Mouse (Mus musculus) embryo, embryonic 10 days (tissue): Measurements from ENCODE around the gene Slc52a3.

Source experiments
- DNase-seq: peaks from one replicate; pipeline ENCODE4 v3.0.0-alpha.2; 2015; ENCODE audit warnings: low spot score

Gene Slc52a3

GRCm38 (mm10) chr2:151996229-151997189 is at the start of gene Slc52a3:
TSS of gene Slc52a3 (plus strand) at chr2:151996511.
- peak; percentile 70 for DNase-seq

GRCm38 (mm10) chr2:151947617-151948016 is 48.7 kb upstream of the Slc52a3 start:
- DNase-seq: no peak

GRCm38 (mm10) chr2:151948311-151948710 is 48.0 kb upstream of the Slc52a3 start:
- no peak for DNase-seq

GRCm38 (mm10) chr2:151949082-151949774 is 47.1 kb upstream of the Slc52a3 start:
- no peak for DNase-seq

- no peak for DNase-seq
Measured at GRCm38 (mm10) chr2:151953665-151954064, 42.6 kb upstream of the Slc52a3 start.

- DNase-seq: no peak
Measured at GRCm38 (mm10) chr2:151956500-151957137, 39.7 kb upstream of the Slc52a3 start.

GRCm38 (mm10) chr2:151959274-151959673 is 37.0 kb upstream of the Slc52a3 start:
- DNase-seq: peak; percentile 79

GRCm38 (mm10) chr2:151961284-151962196 is 34.8 kb upstream of the Slc52a3 start:
- peak; percentile 22 for DNase-seq

GRCm38 (mm10) chr2:151962474-151962873 is 33.8 kb upstream of the Slc52a3 start:
- DNase-seq: no peak

GRCm38 (mm10) chr2:151963319-151963718 is 33.0 kb upstream of the Slc52a3 start:
- DNase-seq: no peak

GRCm38 (mm10) chr2:151964052-151964451 is 32.3 kb upstream of the Slc52a3 start:
- DNase-seq: peak; percentile 27

- peak; percentile 48 for DNase-seq
Measured at GRCm38 (mm10) chr2:151967176-151967750, 29.0 kb upstream of the Slc52a3 start.

GRCm38 (mm10) chr2:151967792-151968191 is 28.5 kb upstream of the Slc52a3 start:
- DNase-seq: no peak

- no peak for DNase-seq
Measured at GRCm38 (mm10) chr2:151968451-151968850, 27.9 kb upstream of the Slc52a3 start.

- DNase-seq: no peak
Measured at GRCm38 (mm10) chr2:151968986-151969385, 27.3 kb upstream of the Slc52a3 start.

- DNase-seq: no peak
Measured at GRCm38 (mm10) chr2:151969396-151969795, 26.9 kb upstream of the Slc52a3 start.

GRCm38 (mm10) chr2:151970191-151971172 is 25.8 kb upstream of the Slc52a3 start:
- peak; percentile 95 for DNase-seq

- DNase-seq: no peak
Measured at GRCm38 (mm10) chr2:151971748-151972147, 24.6 kb upstream of the Slc52a3 start.

- peak; percentile 82 for DNase-seq
Measured at GRCm38 (mm10) chr2:151972880-151973594, 23.3 kb upstream of the Slc52a3 start.
